Mouse (Mus musculus) T-cell, adult 66 days (primary cell): ENCODE data around the gene Phospho2. TPM values are rescaled to one million over a fixed set of nuclear protein-coding genes. Genes with fewer than 3 reads are reported as not detected.

Experiments
- total RNA-seq, 2 experiments: library from RNA; stranded (reverse); gene quantifications; 3 replicates in 1 of 2; 4 replicates in 1 of 2; pipeline ENCODE4 v1.2.4; 2023

The Phospho2 gene
- total RNA-seq = 10 to 100 TPM; 27.5 to 29.8 TPM

DNA sequence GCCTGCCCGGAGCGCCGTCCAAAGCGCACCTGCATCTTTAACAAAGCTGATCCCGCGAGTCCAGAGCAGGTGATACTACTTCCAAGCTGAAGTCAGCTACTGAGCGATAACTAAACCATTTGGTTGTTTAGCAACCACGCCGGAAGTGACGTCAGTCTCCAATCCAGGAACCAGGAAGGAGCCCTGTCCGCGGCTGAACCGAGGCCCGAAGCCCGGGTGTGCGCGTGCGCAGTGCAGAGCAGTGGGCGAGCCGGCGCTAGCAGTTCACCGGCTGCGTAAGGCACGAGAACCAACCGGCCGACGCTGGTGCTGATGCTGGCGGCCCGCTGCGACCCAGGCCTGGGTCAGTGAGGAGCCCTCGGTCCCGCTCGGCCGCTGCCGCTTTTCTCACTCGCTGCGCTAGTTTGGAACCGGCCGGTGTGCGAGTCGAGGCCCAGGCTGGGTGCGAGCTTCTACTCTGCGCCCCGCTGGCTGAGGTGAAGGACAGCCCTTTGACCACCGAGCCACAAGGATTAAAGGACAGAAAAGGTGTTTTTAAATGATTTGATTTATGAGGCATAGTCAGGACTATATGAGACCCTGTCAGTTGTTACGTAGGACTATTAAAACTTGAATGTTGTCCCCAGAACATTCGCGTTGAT, at the start of gene Phospho2, which contains the start of gene Ccdc173:
TSS of gene Phospho2 (plus strand) at position 195 of the 641 bp plus-strand sequence.
TSS of gene Ccdc173 (minus strand) at position 147 of the 641 bp plus-strand sequence.

DNA sequence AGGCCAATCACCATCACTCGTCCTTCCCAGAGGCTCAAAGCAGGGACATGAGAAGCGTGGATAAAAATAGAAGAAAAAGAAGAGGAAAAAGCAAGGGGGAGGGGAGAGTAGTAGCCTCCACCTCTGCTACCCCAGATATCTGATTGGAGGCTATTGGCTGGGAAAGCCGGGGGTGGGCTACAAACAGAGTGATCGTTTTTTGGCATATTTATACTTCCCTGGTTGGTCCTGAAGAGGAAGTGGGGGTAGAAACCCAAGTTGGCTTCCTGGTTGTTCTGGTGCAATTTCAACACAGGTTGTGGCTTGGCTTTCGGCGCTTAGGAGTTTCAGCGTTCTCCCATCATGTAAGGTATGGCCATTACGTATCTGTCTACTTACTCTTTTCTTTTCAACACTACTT, 32.3 kb downstream of the Phospho2 start, which contains the start of gene Klhl23:
TSS of gene Klhl23 (plus strand) at position 234 of the 400 bp plus-strand sequence.

Other genes with a start within 250 kb of the Phospho2 start
- gene Lrp2, start 203.6 kb upstream of the Phospho2 start, total RNA-seq = not detected
- gene Bbs5, start 142.5 kb upstream of the Phospho2 start, total RNA-seq = not detected
- under 1 TPM in 1 of 2 experiments, not detected in 1; 0.21 TPM for gene Klhl41, start 119.5 kb upstream of the Phospho2 start, total RNA-seq
- 10 to 100 TPM; 19.3 to 20.8 TPM for gene Fastkd1, start 76.1 kb upstream of the Phospho2 start, total RNA-seq
- 100 to 1,000 TPM in 1 of 2 experiments, 10 to 100 TPM in 1; 99.4 to 107 TPM for gene Ppig, start 67.1 kb upstream of the Phospho2 start, total RNA-seq
- gene Ccdc173, start within 50 bp of the Phospho2 start, total RNA-seq = 1 to 10 TPM; 1.3 to 1.5 TPM
- gene Klhl23, start 32.3 kb downstream of the Phospho2 start, total RNA-seq = under 1 TPM in 1 of 2 experiments, not detected in 1; 0.23 TPM
- 100 to 1,000 TPM; 193 to 196 TPM for gene Ssb, start 71.9 kb downstream of the Phospho2 start, total RNA-seq
- 10 to 100 TPM; 16.2 to 18.0 TPM for gene Mettl5, start 96.0 kb downstream of the Phospho2 start, total RNA-seq
- gene Ubr3, start 107.6 kb downstream of the Phospho2 start, total RNA-seq = 10 to 100 TPM; 68.3 to 74.8 TPM
- gene Myo3b, start 249.5 kb downstream of the Phospho2 start, total RNA-seq = 1 to 10 TPM; 2.6 to 4.0 TPM